Mouse (Mus musculus) B cell, adult (primary cell): ENCODE measurements around the gene Ppp1r37. TPM values are rescaled to one million over a fixed set of nuclear protein-coding genes. Genes with fewer than 3 reads are reported as not detected.

ENCODE experiments used
- total RNA-seq: library from RNA; stranded (reverse); gene quantifications from 4 replicates; pipeline ENCODE4 v1.2.4, GENCODE M21; 2023; ENCODE audit not compliant: inconsistent age

The Ppp1r37 gene
- 50.2 to 62.6 TPM (median 55.2 TPM) in 4 replicates for total RNA-seq

GRCm38 (mm10) chr7:19562643-19563410, at the start of gene Ppp1r37:
TSS of gene Ppp1r37 (minus strand) at chr7:19563076.

GRCm38 (mm10) chr7:19603849-19604605, 41.2 kb upstream of the Ppp1r37 start, which contains the start of gene Clasrp:
TSS of gene Clasrp (minus strand) at chr7:19604486.

GRCm38 (mm10) chr7:19577141-19577852, 14.4 kb upstream of the Ppp1r37 start, which contains the start of the genes Zfp296 and Gemin7:
TSS of gene Zfp296 (plus strand) at chr7:19577287.
TSS of gene Gemin7 (minus strand) at chr7:19577595.

DNA sequence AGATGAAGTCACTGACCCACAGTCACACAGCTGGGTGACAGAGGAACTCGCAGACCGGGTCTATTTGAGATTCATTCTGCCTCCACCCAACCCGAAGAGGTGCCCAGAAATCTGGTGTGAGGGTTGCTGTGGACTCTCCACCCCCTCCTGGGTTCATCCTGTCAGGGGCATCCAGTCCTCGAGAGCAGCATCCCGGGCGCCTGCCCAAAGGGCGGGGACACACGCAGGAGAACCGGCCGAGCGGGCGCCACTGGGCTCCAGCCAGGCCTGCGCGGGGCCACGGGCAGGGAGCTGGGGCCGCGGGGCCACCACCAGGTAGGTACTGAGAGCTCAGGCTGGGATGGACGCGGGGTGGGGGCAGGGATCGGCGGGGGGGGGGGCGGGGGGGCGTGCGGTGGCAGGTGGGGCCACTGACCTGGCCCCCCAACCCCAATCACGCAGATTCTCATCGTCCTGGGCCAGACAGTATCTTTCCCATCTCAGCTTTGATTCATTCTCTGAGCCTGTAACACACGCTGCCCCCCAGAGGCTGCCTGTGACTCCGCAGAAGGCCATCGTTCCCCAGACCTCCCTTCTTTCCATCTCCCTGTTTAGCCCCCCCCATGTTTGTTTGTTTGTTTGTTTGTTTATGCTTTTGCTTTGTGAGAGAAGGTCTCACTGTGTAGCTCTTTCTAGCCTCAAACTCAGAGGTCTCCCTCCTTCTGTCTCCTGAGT, 45.1 kb downstream of the Ppp1r37 start, which contains the start of gene Nkpd1:
Gene Nkpd1 (plus strand): TSS at position 187 of the 714 bp plus-strand sequence.

DNA sequence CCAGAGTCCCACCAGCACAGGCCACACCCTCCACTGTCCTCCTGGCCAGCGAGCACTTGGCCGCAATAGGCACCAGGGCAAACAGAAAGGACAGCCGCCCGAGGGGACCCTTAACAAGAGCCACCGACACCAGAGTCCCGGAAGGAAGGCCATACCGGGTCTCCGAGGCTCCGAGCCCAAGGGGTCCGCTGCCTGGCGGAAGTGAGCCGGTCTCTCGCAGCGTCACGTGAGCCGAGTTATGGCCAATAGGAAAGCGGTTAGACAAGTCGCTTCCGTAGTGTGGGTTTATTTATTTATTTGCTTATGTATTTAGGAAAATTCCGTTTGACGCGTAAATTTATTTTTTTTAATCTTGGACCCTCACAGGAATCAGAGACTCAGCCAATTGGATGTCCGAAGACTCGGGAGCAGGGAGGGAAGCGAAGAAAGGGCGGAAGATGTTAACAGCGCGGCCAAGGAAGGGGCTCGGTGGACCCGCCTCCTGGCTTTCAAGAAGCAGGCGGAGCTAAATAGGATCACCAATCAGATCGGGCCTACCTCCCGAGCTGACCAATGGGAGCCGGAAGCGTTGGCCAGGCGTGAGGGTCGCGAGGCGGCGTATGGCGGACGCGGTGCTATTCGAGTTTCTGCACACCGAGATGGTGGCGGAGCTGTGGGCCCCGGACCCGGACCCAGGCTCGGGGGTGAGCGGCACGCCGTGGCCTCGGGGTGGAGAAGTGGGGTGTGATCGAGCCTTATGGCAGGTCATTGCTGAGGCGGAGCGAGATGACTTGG, 54.5 kb downstream of the Ppp1r37 start, which contains the start of the genes Bloc1s3 and Trappc6a:
Gene Bloc1s3 (minus strand): TSS at position 218 of the 774 bp plus-strand sequence.
Gene Trappc6a (plus strand): TSS at position 246 of the 774 bp plus-strand sequence.

Other genes starting within 250 kb of the Ppp1r37 start
- gene Ercc1, start 218.3 kb downstream of the Ppp1r37 start, total RNA-seq: 66.5 to 73.8 TPM (median 68.8 TPM) in 4 replicates
- 6.2 to 8.3 TPM (median 7.5 TPM) in 4 replicates for gene Cd3eap, start 203.6 kb downstream of the Ppp1r37 start, total RNA-seq
- 0.54 to 2.1 TPM (median 0.86 TPM) in 4 replicates for gene Ppp1r13l, start 203.3 kb downstream of the Ppp1r37 start, total RNA-seq
- gene Ercc2, start 181.1 kb downstream of the Ppp1r37 start, total RNA-seq: 66.6 to 74.4 TPM (median 69.9 TPM) in 4 replicates
- gene Klc3, start 159.0 kb downstream of the Ppp1r37 start, total RNA-seq: 1.8 to 4.2 TPM (median 2.4 TPM) in 4 replicates
- gene Ckm, start 158.3 kb downstream of the Ppp1r37 start, total RNA-seq: 0.42 TPM in 1 of 4 replicates, not detected in the others
- 25.7 to 29.5 TPM (median 27.5 TPM) in 4 replicates for gene Mark4, start 104.3 kb downstream of the Ppp1r37 start, total RNA-seq
- not detected in 4 replicates for gene Exoc3l2, start 99.7 kb downstream of the Ppp1r37 start, total RNA-seq
- 4.9 to 6.9 TPM (median 6.1 TPM) in 4 replicates for gene Bloc1s3, start 54.7 kb downstream of the Ppp1r37 start, total RNA-seq
- 25.7 to 35.6 TPM (median 30.6 TPM) in 4 replicates for gene Trappc6a, start 54.7 kb downstream of the Ppp1r37 start, total RNA-seq
- 0.39 to 0.57 TPM (median 0.42 TPM) in 3 of 4 replicates, not detected in the other for gene Nkpd1, start 45.2 kb downstream of the Ppp1r37 start, total RNA-seq
- gene Zfp296, start 14.2 kb upstream of the Ppp1r37 start, total RNA-seq: 11.5 to 13.5 TPM (median 12.6 TPM) in 4 replicates
- 75.7 to 86.9 TPM (median 84.1 TPM) in 4 replicates for gene Gemin7, start 14.5 kb upstream of the Ppp1r37 start, total RNA-seq
- gene Clasrp, start 41.4 kb upstream of the Ppp1r37 start, total RNA-seq: 100 to 118 TPM (median 109 TPM) in 4 replicates
- 110 to 121 TPM (median 118 TPM) in 4 replicates for gene Relb, start 66.4 kb upstream of the Ppp1r37 start, total RNA-seq
- 75.3 to 90.5 TPM (median 78.3 TPM) in 4 replicates for gene Clptm1, start 102.0 kb upstream of the Ppp1r37 start, total RNA-seq
- gene Apoc2, start 114.9 kb upstream of the Ppp1r37 start, total RNA-seq: not detected in 4 replicates
- gene Gm44805, start 118.3 kb upstream of the Ppp1r37 start, total RNA-seq: not detected in 4 replicates
- not detected in 4 replicates for gene Apoc4, start 118.4 kb upstream of the Ppp1r37 start, total RNA-seq
- 1.9 to 4.3 TPM (median 2.0 TPM) in 3 of 4 replicates, not detected in the other for gene Apoc1, start 129.6 kb upstream of the Ppp1r37 start, total RNA-seq
- gene Apoe, start 136.1 kb upstream of the Ppp1r37 start, total RNA-seq: 84.7 to 201 TPM (median 96.1 TPM) in 4 replicates
- gene Tomm40, start 152.4 kb upstream of the Ppp1r37 start, total RNA-seq: 52.3 to 57.5 TPM (median 53.4 TPM) in 4 replicates
- 0.51 TPM in 1 of 4 replicates, not detected in the others for gene Nectin2, start 187.4 kb upstream of the Ppp1r37 start, total RNA-seq
- 0.27 TPM in 1 of 4 replicates, not detected in the others for gene Bcam, start 207.9 kb upstream of the Ppp1r37 start, total RNA-seq
- gene Cblc, start 233.7 kb upstream of the Ppp1r37 start, total RNA-seq: 0.78 to 1.3 TPM (median 0.86 TPM) in 3 of 4 replicates, not detected in the other